Mouse (Mus musculus) adrenal gland, adult 2 months (tissue): ENCODE results near the gene Ctrl. TPM values are rescaled to one million over a fixed set of nuclear protein-coding genes. Genes with fewer than 3 reads are reported as not detected.
"Not testable (repeated sequence)": the region's sequence is repeated elsewhere in the genome, so short reads cannot be mapped to it uniquely, and the experiment has no call there.

Source experiments
- DNase-seq: peaks from one replicate; pipeline ENCODE4 v3.0.0; 2021
- long read RNA-seq: library from polyadenylated mRNA; stranded (forward); transcript quantifications from one replicate; pipeline ENCODE4 v2.0.0, GENCODE M21; 2021
- polyA plus RNA-seq: library from polyadenylated mRNA; depleted of rRNA; stranded (reverse); fragments of >200 nt; gene quantifications from 2 replicates; pipeline ENCODE4 v1.2.3, GENCODE M21; 2012; rRNA removed
- total RNA-seq, 2 experiments: library from RNA; stranded (reverse); gene quantifications; 2 replicates each; pipeline ENCODE4 v1.2.3; 2021

Ctrl gene
- total RNA-seq, result under 1 TPM; 0.73 to 0.84 TPM
- polyA plus RNA-seq, result 1.1 and 2.0 TPM in 2 replicates
- long read RNA-seq, partial matches to known transcripts, result 1 of 1 reads
- long read RNA-seq, other reads (novel, unspliced or antisense), result 0 of 1 reads

DNA sequence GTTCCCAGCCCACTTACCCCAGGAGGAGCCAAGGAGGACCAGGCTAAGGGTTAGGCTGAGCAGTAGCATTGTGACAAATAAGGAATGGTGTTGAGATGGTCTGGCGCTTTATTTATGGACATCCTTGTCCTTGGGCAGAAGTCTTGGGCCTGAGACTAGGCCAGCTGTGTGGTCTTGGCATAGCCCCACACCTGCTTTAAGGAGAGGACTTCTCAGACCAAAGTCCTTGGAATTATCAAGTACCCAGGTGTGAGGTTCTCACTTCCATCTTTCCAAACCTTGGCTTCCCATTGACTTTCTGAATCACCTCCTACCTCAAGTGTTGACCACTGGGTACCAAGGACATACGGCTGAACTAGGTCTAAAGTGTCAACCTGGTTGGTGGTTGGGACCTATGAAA is at the start of gene Ctrl:
Gene Ctrl (minus strand): TSS at position 101 of the 400 bp plus-strand sequence.
- DNase-seq, result no peak

DNA sequence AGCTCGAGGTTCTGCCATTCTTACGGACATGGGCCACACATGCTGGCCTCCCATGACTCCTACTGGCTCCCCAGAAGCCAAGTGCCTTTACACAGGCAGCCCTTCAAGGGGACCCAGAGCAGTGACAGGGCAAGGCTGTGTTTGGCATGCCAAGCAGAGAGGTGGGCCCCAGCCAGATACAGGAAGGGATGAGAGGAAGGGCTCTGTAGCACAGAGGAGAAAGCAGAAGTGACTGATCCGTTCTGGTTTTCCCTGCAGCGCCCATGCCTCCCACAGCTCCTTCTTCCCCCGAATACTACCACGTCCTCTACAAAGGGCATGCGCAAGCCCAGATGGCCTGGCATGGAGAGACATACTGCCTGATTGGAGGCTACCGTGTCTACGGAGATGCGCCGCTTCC is 49.7 kb upstream of the Ctrl start:
- not testable (repeated sequence) for DNase-seq

DNA sequence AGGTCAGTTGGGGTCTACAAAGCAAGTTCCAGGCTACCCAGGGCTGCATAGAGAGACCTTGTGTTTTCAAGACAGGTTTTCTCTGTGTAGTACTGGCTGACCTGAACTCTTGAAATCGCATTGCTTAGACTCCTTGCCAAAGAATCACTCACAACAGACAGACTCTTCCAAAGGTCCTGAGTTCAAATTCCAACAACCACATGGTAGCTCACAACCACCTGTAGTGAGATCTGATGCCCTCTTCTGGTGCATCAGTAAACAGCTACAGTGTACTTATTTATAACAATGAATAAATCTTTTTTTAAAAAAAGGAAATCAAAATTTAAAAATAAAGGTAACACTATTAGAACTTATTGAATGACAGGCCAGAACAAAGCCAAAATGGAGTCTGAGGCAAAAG is 47.5 kb upstream of the Ctrl start:
- no peak for DNase-seq

DNA sequence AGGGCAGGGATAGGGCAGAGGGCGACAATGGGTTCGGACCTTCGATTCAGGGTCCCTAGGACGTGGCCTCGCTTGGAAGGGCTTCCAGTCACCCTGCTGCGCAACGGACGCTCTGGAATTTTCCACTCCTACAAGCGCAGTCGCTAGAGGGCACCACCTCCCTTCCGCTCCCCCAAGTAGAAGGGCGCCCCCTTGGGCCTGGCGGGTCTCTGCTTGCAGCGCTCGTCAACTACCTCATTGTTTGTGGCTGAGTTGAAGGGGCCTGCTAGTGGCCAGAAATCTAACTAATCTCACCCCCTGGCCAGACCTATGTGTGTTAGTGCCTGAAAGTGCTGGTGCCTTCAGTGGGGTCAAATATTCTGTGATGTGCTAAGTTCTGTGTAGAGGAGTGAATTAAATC is 45.7 kb upstream of the Ctrl start, which contains the start of gene Dpep3:
Gene Dpep3 (minus strand): TSS at position 105 of the 400 bp plus-strand sequence.
- DNase-seq, result no peak

DNA sequence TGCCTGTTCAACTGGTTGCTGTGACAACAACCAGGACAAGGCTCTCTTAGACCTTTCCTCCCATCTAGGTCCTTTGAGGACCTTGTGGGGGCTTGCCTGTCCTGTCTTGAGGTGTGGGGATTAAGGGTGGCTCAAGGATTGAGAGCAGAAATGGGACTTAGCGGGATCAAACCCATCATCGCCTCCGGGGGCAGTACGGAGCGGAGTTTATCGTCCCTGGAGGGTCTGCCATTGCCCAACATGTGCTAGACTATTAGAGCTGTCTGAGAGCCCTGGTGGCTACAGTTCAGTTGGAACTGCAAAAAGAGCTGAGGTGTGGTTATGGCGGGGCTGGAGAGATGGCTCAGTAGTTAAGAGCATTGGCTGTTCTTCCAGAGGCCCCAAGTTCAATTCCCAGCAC is 41.7 kb upstream of the Ctrl start:
- no peak for DNase-seq

DNA sequence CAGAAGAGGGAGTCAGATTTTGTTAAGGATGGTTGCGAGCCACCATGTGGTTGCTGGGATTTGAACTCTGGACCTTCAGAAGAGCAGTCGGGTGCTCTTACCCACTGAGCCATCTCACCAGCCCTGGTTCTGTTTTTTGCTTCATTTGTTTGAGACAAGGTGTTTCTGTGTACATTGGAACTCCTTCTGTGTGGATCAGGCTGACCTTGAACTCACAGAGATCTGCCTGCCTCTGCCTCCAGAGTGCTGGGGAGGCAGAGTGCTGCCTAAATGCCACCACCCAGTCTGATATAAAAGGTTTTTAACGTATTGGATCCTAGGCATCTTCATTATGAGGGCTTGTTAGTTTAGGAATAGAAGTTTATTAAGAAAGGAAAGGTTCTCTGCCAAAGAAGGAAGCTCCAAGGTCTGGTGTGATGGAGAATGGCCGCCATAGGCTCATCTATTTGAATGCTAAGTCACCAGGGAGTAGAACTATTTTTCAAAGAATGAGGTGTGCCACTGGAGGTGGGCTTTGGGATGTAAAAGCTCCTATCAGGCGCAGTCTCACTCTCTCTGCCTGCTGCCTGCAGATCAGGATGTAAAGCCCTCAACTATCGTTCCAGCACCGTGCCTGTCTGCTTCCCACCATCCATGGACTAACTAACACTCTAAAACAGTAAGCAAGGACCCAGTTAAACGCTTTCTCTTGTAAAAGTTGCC is 37.5 kb upstream of the Ctrl start:
- no peak for DNase-seq

DNA sequence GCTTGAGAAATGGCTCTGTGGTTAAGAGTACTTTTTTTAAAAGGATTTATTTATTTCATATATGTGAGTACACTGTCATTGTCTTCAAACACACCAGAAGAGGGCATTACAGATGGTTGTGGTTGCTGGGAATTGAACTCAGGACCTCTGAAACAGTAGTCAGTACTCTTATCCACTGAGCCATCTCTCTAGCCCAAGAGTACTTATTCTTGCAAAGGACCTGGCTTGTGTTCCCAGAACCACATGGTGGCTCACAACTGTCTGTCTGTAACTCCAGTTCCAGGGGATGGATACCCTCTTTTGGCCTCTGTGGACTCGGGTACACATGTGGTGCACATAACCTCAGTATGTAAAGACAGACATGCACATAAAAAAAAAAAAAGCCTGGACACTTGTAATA is 35.7 kb upstream of the Ctrl start:
- DNase-seq, result no peak

DNA sequence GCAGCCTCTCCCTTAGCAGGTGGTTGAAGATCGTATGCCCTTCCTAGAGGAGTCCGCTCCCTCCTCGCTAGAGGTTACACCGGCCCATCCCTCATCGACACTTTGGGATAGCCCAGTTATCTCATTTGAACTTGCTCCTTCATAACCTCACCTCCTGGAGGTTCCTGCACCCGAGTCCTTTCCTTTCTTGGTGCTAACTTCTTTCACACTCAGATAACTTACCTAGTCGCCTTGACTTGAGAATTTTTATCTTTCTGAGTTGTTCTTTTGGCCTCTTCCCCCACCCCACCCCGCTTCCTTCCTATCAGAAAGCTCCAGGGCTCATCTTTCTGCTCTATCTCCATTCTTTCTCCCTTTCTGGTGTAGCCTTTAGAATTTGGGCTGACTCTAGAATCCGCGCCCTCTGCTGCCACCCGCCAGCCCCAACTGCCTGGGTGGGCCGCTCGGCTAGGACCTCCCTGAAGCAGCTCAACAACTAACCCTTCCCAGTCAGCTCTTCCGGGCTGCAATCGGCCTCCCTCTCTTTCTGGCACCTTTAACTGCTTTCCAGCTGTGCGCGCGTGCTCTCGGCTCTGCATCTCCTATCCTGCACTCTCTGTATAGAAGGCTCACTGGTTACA is 33.1 kb upstream of the Ctrl start:
- DNase-seq, result no peak

DNA sequence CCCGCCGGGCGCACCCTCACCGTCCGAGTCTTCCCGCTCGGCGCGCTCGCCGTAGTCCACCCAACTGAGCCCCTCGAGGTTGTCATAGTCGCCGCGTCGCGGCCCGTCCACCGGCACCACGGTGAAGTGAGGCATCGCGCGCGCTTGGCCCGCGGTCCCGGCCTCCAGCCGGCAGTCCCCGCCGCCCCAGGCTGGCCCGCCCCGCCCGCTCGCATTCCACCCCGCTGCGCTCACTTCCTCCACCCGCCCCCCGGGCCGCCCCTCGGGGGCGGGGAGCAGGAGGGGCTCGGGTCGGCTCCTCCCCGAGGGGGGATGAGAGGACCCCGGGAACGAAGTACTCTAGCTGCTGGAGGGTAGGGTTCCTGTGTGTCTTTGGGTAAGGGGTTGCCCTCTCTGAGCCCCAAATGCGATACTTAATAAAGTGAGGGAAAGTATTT is 32.3 kb upstream of the Ctrl start, which contains the start of gene Slc12a4:
Gene Slc12a4 (minus strand): TSS at position 193 of the 437 bp plus-strand sequence.
- DNase-seq, result peak; percentile 92

DNA sequence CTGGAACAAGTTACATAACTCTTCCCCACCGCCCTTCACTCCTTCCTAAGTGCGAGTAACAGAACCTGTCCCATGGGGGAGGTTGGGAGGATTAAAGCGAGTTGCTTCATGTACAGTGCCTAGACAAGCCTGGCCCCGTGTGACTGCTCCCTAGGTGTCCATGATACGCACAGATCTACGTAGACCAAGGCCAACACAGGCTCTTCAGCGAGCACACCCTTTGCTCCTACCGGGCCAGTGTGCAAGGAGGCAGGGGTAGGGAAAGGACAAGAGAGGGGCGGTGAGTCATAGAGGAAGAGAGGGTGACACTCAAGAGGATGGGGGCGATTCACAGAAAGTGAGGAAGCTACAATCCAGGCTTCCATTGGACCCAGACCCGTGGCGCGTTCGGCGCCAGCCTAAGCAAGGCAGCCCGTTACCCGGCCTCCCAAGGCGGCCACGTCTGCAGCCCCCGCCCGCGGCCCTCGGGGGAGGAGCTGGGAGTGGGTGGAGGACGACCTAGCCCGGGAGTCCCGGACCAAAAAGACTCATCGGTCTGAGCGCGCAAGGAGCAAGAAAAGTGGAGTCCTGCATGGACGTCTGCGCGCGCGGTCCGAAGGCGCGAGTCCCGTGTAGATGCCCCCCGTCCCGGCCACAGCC is 31.7 kb upstream of the Ctrl start:
- peak; percentile 81 for DNase-seq

DNA sequence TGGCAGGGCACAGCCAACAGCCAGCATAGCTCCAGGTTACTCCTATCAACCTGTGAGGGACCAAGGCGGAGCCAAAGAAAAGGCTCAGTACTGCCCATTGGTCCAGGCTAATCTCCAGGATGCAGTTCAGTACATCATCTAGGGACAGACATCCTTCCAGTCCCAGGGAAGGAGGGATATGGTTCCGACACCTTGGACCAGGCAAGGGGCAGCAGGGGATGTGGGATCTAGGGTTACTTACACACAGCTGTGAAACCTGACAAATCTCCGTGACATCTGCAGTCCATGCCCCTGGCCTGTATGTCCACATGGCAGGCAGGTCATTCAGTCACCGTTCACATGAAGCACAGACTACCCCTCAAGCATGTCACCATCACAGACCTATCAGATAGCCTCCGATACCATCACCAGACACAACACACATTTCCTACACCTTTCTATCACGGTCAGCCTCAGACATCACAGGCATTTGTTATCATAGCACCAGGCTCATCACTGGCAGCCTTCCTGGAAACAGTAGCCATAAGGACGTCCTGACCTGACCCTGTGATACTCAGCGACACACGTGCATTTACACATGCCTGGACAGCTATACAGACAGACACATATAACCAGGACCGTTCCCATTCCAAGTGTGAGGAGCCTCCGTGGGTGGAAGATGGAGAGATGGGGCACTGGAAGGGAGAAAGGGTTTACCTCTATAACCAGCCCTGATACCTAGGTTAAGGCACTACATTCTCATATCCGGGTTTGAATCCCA is 31.0 kb upstream of the Ctrl start:
- DNase-seq, result no peak

DNA sequence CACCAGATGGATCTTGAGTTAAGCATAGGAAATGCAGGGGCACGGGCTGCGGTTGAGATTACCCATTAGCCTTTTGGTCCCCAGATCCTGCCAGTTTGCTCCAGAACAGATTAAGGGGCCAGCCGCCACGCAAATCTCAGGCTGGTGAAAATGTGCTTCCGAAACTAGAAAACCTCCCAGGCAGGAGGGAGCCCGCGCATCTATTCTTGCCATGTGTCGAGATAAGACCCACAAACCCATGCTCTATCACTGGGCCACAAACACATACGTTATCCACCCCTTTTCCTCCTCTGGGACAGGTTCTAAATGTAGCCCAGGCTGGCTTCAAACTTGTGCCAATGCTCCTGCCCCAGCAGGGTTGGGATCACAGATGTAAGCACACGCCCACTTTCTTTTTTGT is 27.9 kb upstream of the Ctrl start:
- no peak for DNase-seq

DNA sequence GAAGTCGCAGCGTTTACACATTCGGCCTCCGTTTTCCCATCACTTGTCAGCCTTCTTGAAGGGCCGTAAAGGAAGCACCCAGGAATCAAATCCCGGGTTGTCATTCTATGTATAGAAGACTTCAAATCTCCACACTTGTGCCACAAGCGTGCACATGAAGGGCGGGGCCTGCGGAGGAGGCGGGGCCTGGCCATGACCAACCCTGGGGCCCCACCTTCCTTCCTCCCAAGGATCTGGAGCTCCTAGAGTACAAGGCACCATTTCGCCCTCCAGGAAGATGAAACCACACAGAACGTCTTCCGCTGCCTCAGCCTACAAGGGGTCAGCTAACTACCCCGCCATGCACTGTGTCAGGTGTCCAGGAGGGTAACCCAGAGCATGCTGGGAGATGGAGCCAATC is 27.4 kb upstream of the Ctrl start:
- no peak for DNase-seq

DNA sequence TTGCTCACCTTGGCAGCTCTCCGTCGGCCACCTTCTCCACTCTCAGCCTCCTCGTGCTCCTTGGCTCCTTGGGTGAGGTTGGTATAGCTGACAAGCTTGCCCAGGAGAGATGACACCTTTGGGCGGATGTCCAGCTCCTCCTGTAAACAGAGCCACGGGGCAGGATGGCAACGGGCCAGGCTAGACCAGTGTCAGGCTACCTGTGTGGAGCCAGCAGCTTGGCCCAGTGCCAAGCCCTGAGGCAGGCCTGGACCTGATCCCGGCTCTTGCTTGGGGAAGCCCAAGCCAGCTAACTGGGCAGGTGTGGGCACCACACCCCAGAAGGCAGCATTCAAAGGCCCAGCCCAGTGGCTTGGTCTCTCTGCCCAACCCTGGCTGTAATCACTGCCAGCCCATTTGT is 25.7 kb upstream of the Ctrl start:
- peak; percentile 28 for DNase-seq

DNA sequence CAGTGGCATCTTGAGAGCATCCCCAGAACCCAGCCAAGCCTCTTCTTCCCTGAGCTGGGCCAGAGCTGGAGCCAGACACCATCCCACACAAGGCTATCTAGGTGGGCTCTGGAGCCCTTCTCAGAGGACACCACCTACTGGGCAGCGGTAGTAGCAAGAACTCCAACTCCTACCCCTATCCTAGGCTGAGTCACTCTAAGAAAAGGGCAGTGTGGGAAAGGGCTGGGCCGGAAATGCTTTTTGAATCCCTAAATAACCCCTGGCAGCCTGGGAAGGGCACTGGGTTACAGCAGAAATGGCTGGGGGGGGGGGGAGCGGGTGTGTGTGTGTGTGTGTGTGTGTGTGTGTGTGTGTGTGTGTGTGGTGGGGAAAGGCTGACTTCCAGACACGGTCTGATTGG is 24.2 kb upstream of the Ctrl start:
- peak; percentile 76 for DNase-seq

DNA sequence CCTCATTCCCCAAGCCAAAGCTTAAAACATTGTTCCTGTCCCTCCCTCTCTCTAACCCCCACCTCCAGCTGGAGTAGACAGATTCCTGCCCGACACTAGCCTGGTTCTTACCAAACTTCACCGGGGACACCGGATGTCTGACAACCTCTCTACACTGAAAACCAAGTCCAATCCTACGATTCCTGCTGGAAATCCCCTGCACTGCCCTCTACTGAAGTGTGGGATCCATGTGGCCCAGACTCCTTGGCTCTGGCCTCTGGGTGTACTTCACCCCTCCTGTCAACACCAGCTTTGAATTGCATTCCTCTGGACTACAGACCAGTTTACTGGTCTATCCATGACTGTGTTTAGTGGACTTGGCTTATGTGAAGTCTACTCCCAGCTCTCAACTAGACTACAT is 22.9 kb upstream of the Ctrl start:
- DNase-seq, result no peak

DNA sequence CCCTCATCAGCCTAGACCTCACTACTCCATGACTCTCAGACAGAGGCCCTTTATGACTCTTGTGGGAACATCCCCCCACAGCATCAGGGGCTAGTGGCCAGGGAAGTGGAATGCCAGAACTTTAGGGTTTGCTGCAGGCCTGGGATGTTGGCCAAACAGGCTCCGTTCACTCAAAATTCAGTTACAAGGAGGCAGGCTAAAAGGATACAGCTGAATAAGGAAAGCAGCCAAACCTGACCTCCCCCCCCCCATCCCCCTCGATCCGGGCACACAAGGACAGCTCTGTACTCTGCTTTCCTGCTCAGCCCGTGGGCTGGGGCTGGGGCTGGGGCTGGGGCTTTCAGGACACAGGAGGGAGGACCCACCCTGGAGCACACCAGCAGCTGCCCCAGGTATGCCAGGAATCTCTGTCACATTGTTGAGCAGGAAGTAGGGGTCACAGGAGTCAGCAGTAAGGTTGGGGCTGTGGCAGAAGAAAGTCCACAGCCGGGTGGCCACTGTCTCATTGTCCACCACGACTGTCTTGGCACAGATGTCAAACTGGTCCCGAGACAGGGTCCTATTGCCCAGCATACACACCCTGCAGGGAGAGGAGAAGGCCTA is 17.5 kb upstream of the Ctrl start:
- DNase-seq, result no peak

DNA sequence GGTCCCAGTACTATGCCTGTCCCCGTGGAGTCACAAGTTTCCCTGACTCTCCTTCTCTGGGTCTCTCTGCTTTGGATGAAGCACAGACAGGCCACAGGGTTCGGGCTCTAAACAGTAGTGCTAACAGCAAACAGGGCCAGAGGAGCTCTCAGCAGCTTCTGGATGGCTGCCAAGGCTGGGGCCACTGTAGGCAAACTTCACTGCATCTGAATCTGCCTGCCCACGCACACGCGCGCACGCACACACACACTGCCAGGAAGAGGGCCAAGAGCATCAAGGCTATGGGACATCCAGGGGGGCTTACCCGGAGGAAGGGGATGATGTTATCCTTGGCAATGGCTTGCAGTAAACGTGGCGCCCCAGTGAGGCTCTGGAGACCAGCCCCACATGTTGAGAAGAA is 15.7 kb upstream of the Ctrl start:
- DNase-seq, result peak; percentile 48

DNA sequence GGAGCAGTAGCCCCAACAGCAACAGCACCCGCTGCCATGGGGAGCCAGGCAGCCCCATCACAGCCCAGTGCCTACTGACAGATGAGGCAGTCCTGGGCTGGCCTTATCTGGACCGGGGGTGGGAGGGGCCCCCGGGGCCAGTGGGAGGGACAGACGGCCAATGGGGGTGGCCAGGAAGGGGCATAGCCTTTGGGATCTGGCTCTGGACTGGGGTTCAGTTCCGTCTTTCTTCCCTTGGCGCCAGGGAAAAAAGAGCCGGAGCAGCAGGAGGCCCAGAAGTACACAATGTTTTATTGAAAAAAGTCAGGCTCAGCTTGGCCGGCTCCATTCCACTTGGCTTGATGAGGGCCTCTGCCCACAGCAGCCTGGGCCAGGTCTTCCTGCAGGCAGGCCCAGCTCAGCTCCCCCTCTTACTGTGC is 9.7 kb upstream of the Ctrl start, which contains the start of gene Lcat:
Gene Lcat (minus strand): TSS at position 62 of the 419 bp plus-strand sequence.
- peak; percentile 37 for DNase-seq

DNA sequence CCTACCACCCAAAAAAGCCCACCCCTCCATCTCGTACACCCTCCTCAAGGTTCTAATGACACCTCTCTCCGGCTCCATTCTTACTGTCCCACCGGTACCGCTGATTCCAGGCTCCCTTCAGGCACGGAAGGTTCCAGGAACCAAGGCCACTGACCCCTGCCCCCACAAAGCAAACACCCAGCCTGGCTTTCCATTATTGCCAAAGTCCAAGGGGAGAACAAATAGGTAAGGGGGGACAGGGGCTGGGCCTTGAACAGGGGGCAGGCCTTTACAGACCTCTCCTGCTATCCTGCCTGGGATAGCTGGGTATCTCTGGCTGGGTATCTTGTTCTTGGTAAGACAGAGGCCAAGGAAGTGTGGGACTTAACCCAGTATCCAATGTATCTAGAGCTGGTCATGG is 8.9 kb upstream of the Ctrl start:
- DNase-seq, result no peak

DNA sequence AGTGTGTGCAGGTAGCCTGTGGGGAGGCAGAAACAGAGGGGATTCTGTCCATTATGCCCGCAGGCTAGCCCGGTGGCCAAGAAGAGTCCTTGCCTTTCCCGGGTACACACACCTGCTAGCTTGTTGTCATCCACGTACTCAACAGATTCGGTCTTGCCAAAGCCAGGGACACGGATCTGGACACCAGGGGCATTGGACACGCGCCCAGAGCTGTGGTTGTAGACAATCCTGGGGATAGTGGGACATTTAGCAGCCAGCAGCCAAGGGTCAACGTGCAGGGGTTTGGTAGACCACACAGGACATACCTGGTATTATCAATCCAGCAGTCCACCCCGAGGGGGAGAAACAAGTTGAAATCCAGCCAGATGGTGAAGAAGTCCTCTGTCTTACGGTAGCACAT is 8.4 kb upstream of the Ctrl start:
- DNase-seq, result no peak

DNA sequence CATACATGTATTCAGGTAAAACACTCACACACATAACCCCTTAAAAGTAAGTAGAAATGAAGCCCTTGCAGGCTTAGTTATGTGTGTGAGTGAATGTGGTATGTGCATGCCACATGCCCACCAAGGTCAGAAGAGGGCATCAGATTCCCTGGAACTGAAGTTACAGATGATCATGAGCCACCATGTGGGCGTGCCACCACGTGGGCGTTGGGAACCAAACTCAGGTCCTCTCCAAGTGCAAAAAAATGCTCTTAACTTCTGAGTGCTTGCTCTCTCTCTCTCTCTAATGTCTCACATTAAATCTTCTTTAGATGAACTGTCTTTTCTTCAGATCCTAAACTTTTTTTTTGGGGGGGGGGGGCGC is 4.6 kb upstream of the Ctrl start, which contains the start of gene Psmb10:
Gene Psmb10 (minus strand): TSS at position 139 of the 364 bp plus-strand sequence.
- DNase-seq, result peak; percentile 75
